Mouse (Mus musculus): ENCODE measurements at regions not wholly inside any gene's neighbourhood (a gene's known extent, or its start where the extent isn't known, plus 50 kb on each side); places are given as distances from the start of the nearest gene placed in this dataset.

DNA sequence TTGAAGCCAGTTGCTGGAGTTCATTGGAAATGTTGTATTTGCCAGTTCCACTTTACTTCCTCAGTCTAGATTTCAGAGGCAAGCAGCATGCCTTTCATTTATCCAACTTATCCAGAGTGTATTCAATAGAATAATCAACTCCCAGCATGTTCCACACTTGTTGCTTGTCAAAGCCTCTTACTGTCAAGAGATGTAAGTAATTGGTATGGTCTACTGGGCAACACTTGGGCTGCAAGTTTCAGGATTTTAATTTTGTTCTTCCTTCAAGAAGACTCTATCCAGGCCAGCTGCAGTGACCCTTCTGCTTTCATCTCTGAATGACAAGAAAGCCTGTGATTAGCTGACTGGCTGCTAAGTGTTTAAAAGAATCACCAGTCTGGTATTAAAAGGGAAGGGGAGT, 3131.6 kb upstream of the Lrrc6 start:
- Histone ChIP-seq H3K36me3 (no peaks in the 10 kb centered on the region), H3K27me3 (no peaks in the 10 kb centered on the region), H3K9ac (no peak overlapping the region), H3K4me2 (no peak overlapping the region), H3K4me1 (replicated peaks) (no peaks in the 10 kb centered on the region), H3K4me3 (no peak overlapping the region), H3K9me3 (no peaks in the 10 kb centered on the region), H3K27ac (no peak overlapping the region)
- no peak for ATAC-seq (ENCODE audit: low FRiP score)

DNA sequence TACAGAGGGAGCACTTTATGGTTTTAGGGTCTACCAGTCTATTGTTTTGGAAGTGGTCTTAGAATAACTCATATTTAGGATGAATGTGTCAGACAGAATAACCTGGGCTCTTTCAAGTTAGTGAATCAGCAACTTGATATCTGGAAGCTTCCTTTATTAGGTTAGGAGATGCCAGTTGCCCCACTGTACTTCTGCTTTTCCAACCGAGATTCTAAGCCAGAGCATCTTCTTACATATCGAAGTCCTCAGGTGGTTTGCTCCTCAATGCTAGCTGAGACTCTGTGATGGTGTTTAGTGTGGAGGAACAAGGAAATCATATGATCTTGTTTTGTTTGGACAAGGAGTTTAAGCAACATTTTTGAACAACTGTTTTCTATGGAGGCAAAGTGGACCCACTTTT, 3117.3 kb upstream of the Lrrc6 start:
- H3K27me3 ChIP-seq = no peaks in the 10 kb centered on the region
- no peaks in the 10 kb centered on the region for H3K9me3 ChIP-seq
- ATAC-seq (ENCODE audit: low FRiP score) = no peak

DNA sequence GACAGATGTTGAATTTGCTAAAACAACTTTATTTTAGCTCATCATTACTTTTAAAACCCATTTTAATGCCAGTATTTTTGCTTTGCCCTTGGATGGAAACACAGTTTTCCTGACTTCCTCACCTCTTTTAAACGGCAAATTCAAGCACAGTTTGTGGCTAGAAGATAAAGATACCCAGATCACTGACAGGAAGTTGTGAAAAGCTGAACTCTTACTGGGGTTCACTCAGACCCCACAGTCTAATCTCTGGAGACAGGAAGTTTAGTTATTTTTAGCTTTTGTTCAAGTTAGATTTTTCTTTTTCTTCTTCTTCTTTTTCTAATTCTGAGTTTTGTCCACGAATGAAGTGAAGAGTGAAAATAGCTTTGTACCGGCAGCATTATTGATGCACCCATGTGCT, 3113.3 kb upstream of the Lrrc6 start:
- H3K9ac ChIP-seq = no peak overlapping the region
- no peaks in the 10 kb centered on the region for H3K9me3 ChIP-seq
- no peaks in the 10 kb centered on the region for H3K4me1 ChIP-seq (replicated peaks)
- no peak overlapping the region for H3K4me2 ChIP-seq
- WGBS = 87% methylated on average over 3 of the region's 3 CpGs
- no peaks in the 10 kb centered on the region for H3K36me3 ChIP-seq
- H3K27ac ChIP-seq = no peak overlapping the region
- no peak overlapping the region for H3K4me3 ChIP-seq
- H3K27me3 ChIP-seq = no peaks in the 10 kb centered on the region
- no peak for ATAC-seq (ENCODE audit: low FRiP score)

More for the DNA sequence above, 3117.3 kb upstream of the Lrrc6 start:
- no peak overlapping the region for H3K9ac ChIP-seq
- H3K27ac ChIP-seq = no peak overlapping the region
- 93% methylated on average over 2 of the region's 2 CpGs for WGBS
- no peaks in the 10 kb centered on the region for H3K4me1 ChIP-seq (replicated peaks)
- H3K4me2 ChIP-seq = no peak overlapping the region
- H3K36me3 ChIP-seq = no peaks in the 10 kb centered on the region
- no peak overlapping the region for H3K4me3 ChIP-seq

DNA sequence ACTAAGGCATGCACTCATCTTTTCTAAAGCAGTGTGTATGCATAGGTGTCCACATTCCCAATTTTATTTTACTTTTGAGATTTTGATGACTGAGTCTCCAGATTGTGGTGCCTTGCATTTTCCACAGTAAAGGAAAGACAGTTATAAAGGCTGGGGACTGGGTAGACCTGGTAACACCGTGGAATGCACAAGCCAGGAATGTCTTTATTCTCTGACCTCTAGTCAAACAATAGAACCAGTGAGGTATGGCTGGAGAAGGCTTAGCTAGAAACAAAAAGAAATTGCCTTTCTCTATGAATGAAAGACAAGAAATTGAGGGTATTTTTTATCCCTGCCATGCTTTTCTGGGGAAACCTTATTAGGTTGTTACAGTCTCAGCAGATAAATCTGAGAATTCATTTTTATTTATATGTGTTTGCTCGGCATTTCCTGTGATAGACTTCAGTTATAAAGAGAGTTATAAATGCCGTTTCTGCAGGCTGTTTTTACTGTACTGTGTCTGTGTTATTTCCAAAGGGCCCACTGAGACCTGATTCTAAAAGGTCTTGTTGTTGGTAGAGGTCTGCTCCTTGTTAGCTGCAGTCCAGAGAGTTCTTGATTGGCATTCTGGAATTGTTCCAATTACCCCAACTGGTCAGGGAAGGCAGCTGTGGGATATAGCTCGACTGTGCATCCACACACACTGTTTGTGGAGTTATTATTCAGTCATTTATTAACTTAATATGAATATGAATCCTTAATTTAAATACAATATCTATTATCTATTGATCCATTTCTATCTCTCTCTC, 3090.7 kb upstream of the Lrrc6 start:
- WGBS = 13% methylated on average over 4 of the region's 4 CpGs
- H3K27ac ChIP-seq = 0 out of 2 replicates have a peak overlapping the region, but pooled peaks have one; percentile 40

DNA sequence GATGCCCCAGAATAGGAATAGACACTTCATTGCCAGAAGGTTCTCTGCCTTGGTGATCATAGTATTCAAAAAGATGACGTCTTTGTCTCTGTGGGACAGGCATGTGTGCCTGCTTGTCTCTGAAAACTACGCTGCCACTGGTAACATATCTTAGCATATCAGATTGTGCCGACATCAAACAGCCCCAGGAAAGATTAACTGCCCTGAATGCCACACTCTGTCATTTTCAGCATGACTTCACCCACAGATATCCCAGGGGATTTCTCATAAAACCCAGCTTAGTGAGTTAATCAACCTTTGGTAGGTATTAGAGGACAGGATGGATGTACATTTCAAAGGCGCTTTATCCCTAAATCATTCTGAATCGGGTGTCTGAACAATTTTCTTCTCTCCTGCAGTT, 3087.4 kb upstream of the Lrrc6 start:
- Histone ChIP-seq H3K36me3 (no peaks in the 10 kb centered on the region), H3K4me1 (replicated peaks) (peaks cover 4% of the 10 kb centered on the region), H3K9me3 (no peaks in the 10 kb centered on the region), H3K9ac (no peak overlapping the region), H3K4me2 (no peak overlapping the region), H3K27me3 (no peaks in the 10 kb centered on the region), H3K4me3 (no peak overlapping the region), H3K27ac (no peak overlapping the region)
- 29% methylated on average over 5 of the region's 5 CpGs for WGBS
- ATAC-seq (ENCODE audit: low FRiP score) = no peak

More for the DNA sequence above, 3090.7 kb upstream of the Lrrc6 start:
- H3K4me3 ChIP-seq = no peak overlapping the region
- no peak overlapping the region for H3K9ac ChIP-seq
- ATAC-seq (ENCODE audit: low FRiP score) = peak; percentile 88
- H3K4me1 ChIP-seq (replicated peaks) = peaks cover 4% of the 10 kb centered on the region
- no peaks in the 10 kb centered on the region for H3K9me3 ChIP-seq
- no peaks in the 10 kb centered on the region for H3K27me3 ChIP-seq
- no peaks in the 10 kb centered on the region for H3K36me3 ChIP-seq
- no peak overlapping the region for H3K4me2 ChIP-seq

DNA sequence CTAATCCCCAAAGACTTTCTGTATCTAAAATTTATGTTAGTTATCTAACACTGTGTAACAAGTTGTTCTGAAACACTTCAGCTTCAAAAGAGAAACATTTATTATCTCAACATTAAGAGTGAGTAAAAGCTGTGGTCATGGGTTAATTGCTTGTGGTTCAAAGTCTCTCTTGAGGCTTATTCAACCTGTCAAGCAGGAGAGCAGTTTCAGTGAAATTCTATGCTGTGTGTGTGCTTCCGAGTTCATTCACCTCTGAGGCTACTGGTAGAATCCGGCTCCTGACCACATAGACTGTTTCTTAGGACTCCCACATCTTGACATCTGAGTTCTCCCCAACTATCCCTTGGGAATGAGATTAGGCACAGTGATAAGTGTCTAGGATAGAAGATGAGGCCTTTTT, 3076.0 kb upstream of the Lrrc6 start:
- ATAC-seq (ENCODE audit: low FRiP score) = no peak
- H3K4me2 ChIP-seq = no peak overlapping the region
- no peak overlapping the region for H3K9ac ChIP-seq
- H3K27ac ChIP-seq = no peak overlapping the region
- 33% methylated on average over 2 of the region's 2 CpGs for WGBS
- H3K9me3 ChIP-seq = peaks cover 2% of the 10 kb centered on the region; the same call in 1 of the 2 replicates
- H3K27me3 ChIP-seq = 0 out of 2 replicates have a peak, but pooled peaks cover 3% of the 10 kb centered on the region
- no peak overlapping the region for H3K4me3 ChIP-seq
- peaks cover 6% of the 10 kb centered on the region; the same call in 1 of the 2 replicates for H3K4me1 ChIP-seq (replicated peaks)
- H3K36me3 ChIP-seq = no peaks in the 10 kb centered on the region

DNA sequence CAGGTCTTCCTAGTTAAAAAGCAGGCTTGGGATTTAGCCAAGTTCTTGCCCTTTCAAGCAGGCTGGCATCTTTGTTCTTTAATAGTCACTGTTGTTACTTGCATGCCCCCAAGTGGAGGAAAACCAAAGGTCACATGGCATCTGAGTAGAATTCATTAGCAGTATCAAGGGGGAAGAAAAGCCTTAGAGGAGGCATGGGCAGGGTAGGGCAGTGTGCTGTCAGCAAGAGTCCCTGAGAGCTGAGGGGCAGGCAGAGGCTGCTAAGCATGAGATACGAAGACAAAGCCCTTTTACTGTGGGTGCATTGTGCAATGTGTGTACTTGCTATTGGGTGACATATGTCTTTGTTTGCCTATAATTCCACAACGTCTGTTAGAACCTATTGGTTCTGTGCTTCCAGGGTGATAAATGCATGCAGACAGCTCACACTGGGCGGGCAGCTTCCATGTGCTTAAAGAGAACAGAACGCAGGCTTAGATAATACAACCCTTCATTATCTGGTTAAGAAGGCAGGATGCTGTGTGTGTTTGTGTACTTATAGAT, 3075.0 kb upstream of the Lrrc6 start:
- H3K9ac ChIP-seq = no peak overlapping the region
- H3K4me2 ChIP-seq = no peak overlapping the region
- no peaks in the 10 kb centered on the region for H3K36me3 ChIP-seq
- H3K27ac ChIP-seq = 0 out of 2 replicates have a peak overlapping the region, but pooled peaks have one; percentile 1
- H3K27me3 ChIP-seq = 0 out of 2 replicates have a peak, but pooled peaks cover 3% of the 10 kb centered on the region
- peaks cover 2% of the 10 kb centered on the region; the same call in 1 of the 2 replicates for H3K9me3 ChIP-seq
- H3K4me3 ChIP-seq = no peak overlapping the region
- 11% methylated on average over 4 of the region's 4 CpGs for WGBS
- ATAC-seq (ENCODE audit: low FRiP score) = peak; percentile 95
- peaks cover 6% of the 10 kb centered on the region; the same call in 1 of the 2 replicates for H3K4me1 ChIP-seq (replicated peaks)

DNA sequence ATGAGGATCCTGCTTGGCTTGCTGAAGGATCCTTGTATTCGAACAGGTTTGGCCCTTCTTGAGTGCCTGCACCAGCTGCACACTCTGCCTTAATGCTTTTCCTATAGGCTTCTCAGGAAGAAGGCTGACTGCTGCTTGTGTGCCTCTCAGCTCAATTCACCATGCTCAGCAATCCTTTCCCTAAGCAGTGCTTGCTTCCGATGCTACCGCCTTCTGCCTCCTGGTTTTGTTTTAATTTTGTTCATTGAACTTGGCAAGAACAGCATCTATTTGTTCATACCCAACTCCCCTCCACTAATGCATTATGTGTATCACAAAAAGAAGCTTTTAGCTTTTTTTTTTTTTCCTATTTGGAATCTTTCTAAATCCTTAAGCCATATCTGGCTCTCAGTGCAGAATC, 3053.5 kb upstream of the Lrrc6 start:
- no peaks in the 10 kb centered on the region for H3K36me3 ChIP-seq
- H3K27ac ChIP-seq = no peak overlapping the region
- WGBS = 89% methylated on average over 3 of the region's 3 CpGs
- no peak overlapping the region for H3K4me3 ChIP-seq
- no peaks in the 10 kb centered on the region; the same call in 1 of the 2 replicates for H3K4me1 ChIP-seq (replicated peaks)
- no peak overlapping the region for H3K4me2 ChIP-seq
- no peaks in the 10 kb centered on the region for H3K9me3 ChIP-seq
- ATAC-seq (ENCODE audit: low FRiP score) = no peak
- H3K9ac ChIP-seq = no peak overlapping the region
- no peaks in the 10 kb centered on the region for H3K27me3 ChIP-seq

DNA sequence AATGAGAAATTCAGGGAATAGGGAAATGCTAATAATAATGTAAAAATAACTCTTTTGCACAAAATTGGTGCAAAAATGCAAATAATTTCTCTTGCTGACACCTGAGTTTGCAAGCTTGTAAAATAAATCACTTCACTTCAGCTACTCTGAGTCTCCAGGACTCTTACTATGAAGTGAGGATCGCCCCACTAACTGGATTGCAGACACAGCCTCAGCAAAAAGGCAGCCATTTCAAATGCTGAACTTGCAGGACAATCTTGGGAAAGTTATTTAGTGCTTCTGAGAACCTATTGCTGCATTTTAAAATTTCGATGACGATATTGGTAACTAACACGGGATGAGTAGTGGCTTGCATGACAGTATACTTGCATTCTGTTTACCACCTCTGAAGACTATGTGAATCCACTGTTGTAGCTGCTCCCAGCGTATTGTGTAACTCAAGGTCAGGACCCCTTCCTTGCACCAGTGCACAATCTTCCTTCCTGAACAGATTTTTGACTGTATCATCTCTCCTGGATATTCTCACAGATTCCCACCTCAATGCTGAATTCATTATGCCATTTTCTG, 3051.4 kb upstream of the Lrrc6 start:
- Histone ChIP-seq H3K4me1 (replicated peaks) (no peaks in the 10 kb centered on the region; the same call in 1 of the 2 replicates), H3K9me3 (no peaks in the 10 kb centered on the region), H3K27ac (no peak overlapping the region), H3K36me3 (no peaks in the 10 kb centered on the region), H3K4me3 (no peak overlapping the region), H3K9ac (no peak overlapping the region), H3K27me3 (no peaks in the 10 kb centered on the region), H3K4me2 (no peak overlapping the region)
- 77% methylated on average over 5 of the region's 5 CpGs for WGBS
- no peak for ATAC-seq (ENCODE audit: low FRiP score)

DNA sequence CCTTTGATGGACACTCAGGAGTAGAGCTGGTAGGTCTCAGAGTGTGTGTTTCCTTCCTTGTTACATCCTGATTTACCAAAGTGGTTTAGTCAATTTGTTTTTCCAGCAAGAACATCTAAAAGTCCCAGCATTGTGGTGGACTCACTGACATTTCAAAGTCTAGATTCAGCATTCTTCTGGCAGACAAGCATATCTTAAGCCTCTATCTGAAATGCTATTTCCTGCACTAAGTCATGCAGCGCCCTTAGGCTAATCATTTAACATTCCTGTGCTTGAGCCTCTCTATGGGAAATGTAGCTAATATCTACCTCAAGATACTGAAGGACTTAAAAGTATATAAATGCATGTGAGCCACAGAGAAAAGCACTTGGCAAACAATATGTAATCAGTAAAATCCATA, 3050.3 kb upstream of the Lrrc6 start:
- Histone ChIP-seq H3K36me3 (no peaks in the 10 kb centered on the region), H3K9ac (no peak overlapping the region), H3K4me3 (no peak overlapping the region), H3K4me1 (replicated peaks) (no peaks in the 10 kb centered on the region; the same call in 1 of the 2 replicates), H3K9me3 (no peaks in the 10 kb centered on the region), H3K27ac (no peak overlapping the region), H3K4me2 (no peak overlapping the region), H3K27me3 (no peaks in the 10 kb centered on the region)
- WGBS = 84% methylated on average over 1 of the region's 1 CpGs
- no peak for ATAC-seq (ENCODE audit: low FRiP score)

DNA sequence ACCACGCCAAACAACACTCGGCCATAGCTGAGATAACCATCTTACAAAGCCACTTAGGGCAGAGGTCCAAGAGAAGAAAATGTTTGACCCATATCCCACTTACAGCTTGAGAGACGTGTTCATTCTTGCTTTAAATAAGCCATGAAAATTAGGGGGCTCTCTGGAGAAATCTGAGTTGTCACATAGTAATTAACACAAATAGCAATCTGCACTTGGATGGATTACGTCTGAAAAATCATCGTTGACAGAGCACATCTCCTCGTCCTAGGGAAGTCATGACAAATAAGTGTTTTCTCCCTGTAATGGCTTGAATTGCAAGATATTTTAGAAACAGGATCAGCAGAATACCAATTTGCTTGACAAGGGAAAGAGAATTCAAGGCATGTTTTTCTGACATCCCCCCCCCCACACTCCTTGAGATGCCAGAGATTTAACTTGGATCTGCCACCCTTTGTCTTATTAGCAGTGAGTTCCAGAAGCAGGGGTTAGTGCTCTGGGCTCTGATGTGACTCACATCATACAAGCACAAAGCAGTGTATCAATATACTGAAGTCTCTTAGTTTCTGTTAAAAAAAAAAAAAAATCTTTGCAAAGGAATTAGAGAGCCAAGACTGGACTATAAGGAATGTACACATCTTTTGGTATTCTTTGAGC, 3025.9 kb upstream of the Lrrc6 start:
- Histone ChIP-seq H3K9ac (no peak overlapping the region), H3K4me3 (no peak overlapping the region), H3K4me1 (replicated peaks) (no peaks in the 10 kb centered on the region), H3K36me3 (no peaks in the 10 kb centered on the region), H3K27me3 (no peaks in the 10 kb centered on the region), H3K27ac (no peak overlapping the region), H3K9me3 (no peaks in the 10 kb centered on the region), H3K4me2 (no peak overlapping the region)
- WGBS = 61% methylated on average over 6 of the region's 6 CpGs
- ATAC-seq (ENCODE audit: low FRiP score) = no peak

DNA sequence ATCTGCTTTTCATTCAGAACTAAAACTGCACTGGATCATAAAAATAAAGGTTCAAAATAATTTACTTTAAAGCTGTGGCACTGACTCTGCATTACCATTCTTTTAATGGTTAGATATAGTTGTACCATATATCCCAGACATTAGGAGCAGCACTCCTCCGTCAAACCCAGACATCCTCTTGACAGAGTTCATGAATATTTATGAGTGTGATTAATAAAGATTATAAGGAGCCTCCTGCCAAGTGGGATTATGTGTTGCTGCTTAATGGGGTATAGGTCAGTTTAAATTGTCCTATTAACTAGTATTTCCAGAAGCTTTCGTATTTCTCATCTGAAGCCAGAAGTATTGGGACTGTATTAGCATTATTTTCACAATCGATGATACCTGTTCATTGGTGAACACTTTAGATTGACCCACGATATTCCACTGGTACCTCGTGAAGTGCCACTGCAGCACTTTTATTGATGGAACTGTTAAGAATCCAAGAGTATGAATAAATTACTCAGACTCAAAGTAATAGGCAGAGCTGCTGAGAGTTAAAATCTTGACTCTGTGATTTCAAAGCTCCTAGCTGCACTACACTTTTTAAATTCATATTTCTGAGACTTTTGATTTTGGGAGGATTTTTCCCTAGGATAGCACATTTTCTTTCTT, 2983.8 kb upstream of the Lrrc6 start:
- Histone ChIP-seq H3K9me3 (no peaks in the 10 kb centered on the region), H3K27me3 (no peaks in the 10 kb centered on the region), H3K4me3 (no peak overlapping the region), H3K27ac (no peak overlapping the region), H3K4me1 (replicated peaks) (no peaks in the 10 kb centered on the region), H3K9ac (no peak overlapping the region), H3K36me3 (no peaks in the 10 kb centered on the region), H3K4me2 (no peak overlapping the region)
- 46% methylated on average over 5 of the region's 5 CpGs for WGBS
- ATAC-seq (ENCODE audit: low FRiP score) = no peak

Data from hindbrain, embryonic 13.5 days (tissue).